Mouse (Mus musculus): Measurements from ENCODE around the gene Stat4. TPM values are rescaled to one million over a fixed set of nuclear protein-coding genes. Genes with fewer than 3 reads are reported as not detected.

Gene Stat4
- 1.2 and 1.3 TPM in 2 replicates for polyA plus RNA-seq (2016; fragmentation: Nextera tagmentation; extraction: Ambion mirVana)

- Histone ChIP-seq H3K4me1 (no peaks in the 10 kb centered on the region), H3K36me3 (no peaks in the 10 kb centered on the region), H3K27me3 (ENCODE audit: low read depth, poor library complexity, severe bottlenecking) (no peaks in the 10 kb centered on the region), H3K27ac (replicated peaks) (no peak within 1 kb of the TSS), H3K4me3 (no peak within 1 kb of the TSS), H3K9me3 (replicated peaks) (no peaks in the 10 kb centered on the region)
- WGBS, result 90% methylated on average over 5 of the region's 5 CpGs
- DNase-seq (ENCODE audit: low spot score), result no peak
These were observed at the start of gene Stat4 for GRCm38 (mm10) chr1:51986848-51987247. TSS of gene Stat4 (plus strand) at chr1:51987148.

GRCm38 (mm10) chr1:51938357-51938756 lies 48.6 kb upstream of the Stat4 start:
- Histone ChIP-seq H3K27ac (replicated peaks) (no peak overlapping the region), H3K9me3 (replicated peaks) (no peaks in the 10 kb centered on the region)

GRCm38 (mm10) chr1:51944755-51945154 lies 42.2 kb upstream of the Stat4 start:
- no peaks in the 10 kb centered on the region for H3K36me3 ChIP-seq
- H3K4me3 ChIP-seq, result no peak overlapping the region
- H3K9me3 ChIP-seq (replicated peaks), result no peaks in the 10 kb centered on the region
- WGBS, result 53% methylated on average over 5 of the region's 5 CpGs
- H3K27ac ChIP-seq (replicated peaks), result no peak overlapping the region
- DNase-seq (ENCODE audit: low spot score), result peak; percentile 37
- no peaks in the 10 kb centered on the region for H3K4me1 ChIP-seq
- H3K27me3 ChIP-seq (ENCODE audit: low read depth, poor library complexity, severe bottlenecking), result no peaks in the 10 kb centered on the region

More at GRCm38 (mm10) chr1:51938357-51938756, 48.6 kb upstream of the Stat4 start:
- Histone ChIP-seq H3K27me3 (ENCODE audit: low read depth, poor library complexity, severe bottlenecking) (no peaks in the 10 kb centered on the region), H3K4me3 (no peak overlapping the region), H3K36me3 (no peaks in the 10 kb centered on the region), H3K4me1 (peaks cover 13% of the 10 kb centered on the region)
- WGBS, result 91% methylated on average over 7 of the region's 7 CpGs
- DNase-seq (ENCODE audit: low spot score), result no peak

GRCm38 (mm10) chr1:51947116-51947515 lies 39.8 kb upstream of the Stat4 start:
- no peak overlapping the region for H3K27ac ChIP-seq (replicated peaks)
- 86% methylated on average over 4 of the region's 4 CpGs for WGBS
- no peaks in the 10 kb centered on the region for H3K36me3 ChIP-seq
- no peak overlapping the region for H3K4me3 ChIP-seq
- H3K9me3 ChIP-seq (replicated peaks), result no peaks in the 10 kb centered on the region
- no peaks in the 10 kb centered on the region for H3K4me1 ChIP-seq
- no peaks in the 10 kb centered on the region for H3K27me3 ChIP-seq (ENCODE audit: low read depth, poor library complexity, severe bottlenecking)
- no peak for DNase-seq (ENCODE audit: low spot score)

- no peak for DNase-seq (ENCODE audit: low spot score)
- Histone ChIP-seq H3K4me3 (no peak overlapping the region), H3K27ac (replicated peaks) (no peak overlapping the region), H3K4me1 (no peaks in the 10 kb centered on the region), H3K9me3 (replicated peaks) (no peaks in the 10 kb centered on the region), H3K36me3 (no peaks in the 10 kb centered on the region), H3K27me3 (ENCODE audit: low read depth, poor library complexity, severe bottlenecking) (no peaks in the 10 kb centered on the region)
- WGBS, result 94% methylated on average over 2 of the region's 2 CpGs
These were observed 22.3 kb upstream of the Stat4 start for GRCm38 (mm10) chr1:51964647-51965046.

- H3K27me3 ChIP-seq (ENCODE audit: low read depth, poor library complexity, severe bottlenecking), result no peaks in the 10 kb centered on the region
- no peaks in the 10 kb centered on the region for H3K4me1 ChIP-seq
- no peak overlapping the region for H3K4me3 ChIP-seq
- no peaks in the 10 kb centered on the region for H3K9me3 ChIP-seq (replicated peaks)
- whole genome bisulfite sequencing, result 47% methylated on average over 1 of the region's 1 CpGs
- no peak for DNase-seq (ENCODE audit: low spot score)
- H3K27ac ChIP-seq (replicated peaks), result no peak overlapping the region
- H3K36me3 ChIP-seq, result no peaks in the 10 kb centered on the region
These were observed 18.0 kb upstream of the Stat4 start for GRCm38 (mm10) chr1:51968994-51969393.

- Histone ChIP-seq H3K9me3 (replicated peaks) (no peaks in the 10 kb centered on the region), H3K4me3 (no peak overlapping the region), H3K27ac (replicated peaks) (no peak overlapping the region), H3K36me3 (no peaks in the 10 kb centered on the region), H3K4me1 (no peaks in the 10 kb centered on the region), H3K27me3 (ENCODE audit: low read depth, poor library complexity, severe bottlenecking) (no peaks in the 10 kb centered on the region)
- 91% methylated on average over 6 of the region's 6 CpGs for WGBS
- no peak for DNase-seq (ENCODE audit: low spot score)
These were observed 16.8 kb upstream of the Stat4 start for GRCm38 (mm10) chr1:51970182-51970581.

- Histone ChIP-seq H3K9me3 (replicated peaks) (no peaks in the 10 kb centered on the region), H3K36me3 (no peaks in the 10 kb centered on the region), H3K27ac (replicated peaks) (no peak overlapping the region), H3K4me1 (no peaks in the 10 kb centered on the region), H3K27me3 (ENCODE audit: low read depth, poor library complexity, severe bottlenecking) (no peaks in the 10 kb centered on the region), H3K4me3 (no peak overlapping the region)
- no peak for DNase-seq (ENCODE audit: low spot score)
- WGBS, result 87% methylated on average over 5 of the region's 5 CpGs
These were observed 11.4 kb upstream of the Stat4 start for GRCm38 (mm10) chr1:51975589-51975988.

- WGBS, result 93% methylated on average over 5 of the region's 5 CpGs
- no peaks in the 10 kb centered on the region for H3K36me3 ChIP-seq
- H3K9me3 ChIP-seq (replicated peaks), result no peaks in the 10 kb centered on the region
- H3K4me1 ChIP-seq, result no peaks in the 10 kb centered on the region
- no peak overlapping the region for H3K4me3 ChIP-seq
- H3K27me3 ChIP-seq (ENCODE audit: low read depth, poor library complexity, severe bottlenecking), result no peaks in the 10 kb centered on the region
- no peak for DNase-seq (ENCODE audit: low spot score)
- H3K27ac ChIP-seq (replicated peaks), result no peak overlapping the region
These were observed 7.9 kb upstream of the Stat4 start for GRCm38 (mm10) chr1:51979048-51979447.

GRCm38 (mm10) chr1:51991983-51992609 lies 5.1 kb downstream of the Stat4 start:
- no peak overlapping the region for H3K27ac ChIP-seq (replicated peaks)
- H3K4me3 ChIP-seq, result no peak overlapping the region
- H3K36me3 ChIP-seq, result no peaks in the 10 kb centered on the region
- no peak for DNase-seq (ENCODE audit: low spot score)
- 81% methylated on average over 8 of the region's 8 CpGs for WGBS
- no peaks in the 10 kb centered on the region for H3K27me3 ChIP-seq (ENCODE audit: low read depth, poor library complexity, severe bottlenecking)
- no peaks in the 10 kb centered on the region for H3K9me3 ChIP-seq (replicated peaks)
- H3K4me1 ChIP-seq, result peaks cover 6% of the 10 kb centered on the region

- Histone ChIP-seq H3K27ac (replicated peaks) (no peak overlapping the region), H3K4me1 (peaks cover 6% of the 10 kb centered on the region), H3K9me3 (replicated peaks) (no peaks in the 10 kb centered on the region), H3K36me3 (no peaks in the 10 kb centered on the region), H3K4me3 (no peak overlapping the region), H3K27me3 (ENCODE audit: low read depth, poor library complexity, severe bottlenecking) (no peaks in the 10 kb centered on the region)
- no peak for DNase-seq (ENCODE audit: low spot score)
- 84% methylated on average over 3 of the region's 3 CpGs for WGBS
These were observed 9.1 kb downstream of the Stat4 start for GRCm38 (mm10) chr1:51996056-51996455.

- Histone ChIP-seq H3K4me3 (no peak overlapping the region), H3K27ac (replicated peaks) (no peak overlapping the region), H3K36me3 (no peaks in the 10 kb centered on the region), H3K9me3 (replicated peaks) (no peaks in the 10 kb centered on the region), H3K4me1 (peaks cover 6% of the 10 kb centered on the region), H3K27me3 (ENCODE audit: low read depth, poor library complexity, severe bottlenecking) (no peaks in the 10 kb centered on the region)
- DNase-seq (ENCODE audit: low spot score), result no peak
- WGBS, result 78% methylated on average over 11 of the region's 11 CpGs
These were observed 10.1 kb downstream of the Stat4 start for GRCm38 (mm10) chr1:51996751-51997659.

GRCm38 (mm10) chr1:51998542-51998941 lies 11.6 kb downstream of the Stat4 start:
- Histone ChIP-seq H3K4me1 (peaks cover 6% of the 10 kb centered on the region), H3K36me3 (no peaks in the 10 kb centered on the region), H3K27ac (replicated peaks) (no peak overlapping the region), H3K4me3 (no peak overlapping the region), H3K27me3 (ENCODE audit: low read depth, poor library complexity, severe bottlenecking) (no peaks in the 10 kb centered on the region), H3K9me3 (replicated peaks) (no peaks in the 10 kb centered on the region)
- DNase-seq (ENCODE audit: low spot score), result no peak
- 54% methylated on average over 5 of the region's 5 CpGs for WGBS

Data from midbrain, embryonic 10.5 days (tissue).